ENCODE assay signal across 27 mouse cellular contexts in the genomic region with DNA sequence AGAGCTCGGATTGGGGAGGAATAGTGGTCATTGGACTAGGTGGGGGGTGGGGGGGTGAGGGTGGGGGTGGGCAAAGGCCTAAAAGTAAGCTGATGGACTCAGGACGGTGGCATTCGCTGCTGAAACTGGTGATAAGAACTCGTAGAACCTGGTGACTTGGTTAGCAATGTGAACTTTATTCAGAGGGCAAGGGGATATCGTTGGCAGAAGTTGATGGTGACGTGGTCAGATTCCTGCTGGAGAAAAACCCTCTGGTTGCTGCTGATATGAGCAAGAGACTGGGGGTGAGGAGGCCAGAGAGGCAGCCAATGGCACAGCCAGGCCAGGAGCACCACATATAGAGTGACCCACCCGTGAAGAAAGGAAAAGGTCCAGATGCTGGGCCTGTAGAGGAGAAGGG. TPM values are rescaled to one million over a fixed set of nuclear protein-coding genes. Genes with fewer than 3 reads are reported as not detected.
A peak's percentile ranks its signal among the peaks of the same experiment; 100 is the strongest.
DNase-seq lines count a peak whose midpoint lies in the region; ATAC-seq and TF ChIP-seq lines count a peak whose summit lies in the region.
"Had no signal": no experiment of that assay in that cellular context is flagged by ENCODE, and none has a peak within 500 bp of the region (broad histone marks: within the 10 kb centered on the region; RNA-seq: fewer than 3 reads in every experiment).

No protein-coding gene starts in this region.

- H3K4me2 ChIP-seq in liver, postnatal 0 days (ENCODE audit: low read depth, low read length): no peak overlapping the region
- no peak overlapping the region for H3K4me2 ChIP-seq in intestine, embryonic 15.5 days (replicated peaks)
- H3K4me2 ChIP-seq in intestine, postnatal 0 days (replicated peaks; ENCODE audit: low read depth): no peak overlapping the region
- H3K4me2 ChIP-seq in stomach, postnatal 0 days (replicated peaks; ENCODE audit: low read depth): no peak overlapping the region
- H3K4me2 ChIP-seq: heart, embryonic 12.5 days; heart, embryonic 15.5 days; hindbrain, embryonic 13.5 days had no signal

- H3K36me3 ChIP-seq in liver, adult 2 months (ENCODE audit: control insufficient read depth, insufficient read depth, low read length): no peaks in the 10 kb centered on the region
- no peaks in the 10 kb centered on the region for H3K36me3 ChIP-seq in liver, postnatal 0 days (replicated peaks; ENCODE audit: insufficient read depth, low read length)
- H3K36me3 ChIP-seq in intestine, embryonic 15.5 days: no peaks in the 10 kb centered on the region
- no peaks in the 10 kb centered on the region for H3K36me3 ChIP-seq in intestine, postnatal 0 days (ENCODE audit: control insufficient read depth, insufficient read depth)
- H3K36me3 ChIP-seq in stomach, postnatal 0 days (ENCODE audit: control insufficient read depth, insufficient read depth, low read length): no peaks in the 10 kb centered on the region
- H3K36me3 ChIP-seq: heart, embryonic 12.5 days; heart, embryonic 15.5 days; hindbrain, embryonic 10.5 days; hindbrain, embryonic 13.5 days had no signal

- H3K27me3 ChIP-seq in liver, adult 2 months (ENCODE audit: control insufficient read depth, insufficient read depth, low read length): peaks cover 6% of the 10 kb centered on the region; the same call in 1 of the 2 replicates
- H3K27me3 ChIP-seq in liver, postnatal 0 days (ENCODE audit: insufficient read depth, low read length): peaks cover 18% of the 10 kb centered on the region
- peaks cover 12% of the 10 kb centered on the region for H3K27me3 ChIP-seq in intestine, embryonic 15.5 days (replicated peaks)
- peaks cover 2% of the 10 kb centered on the region; the same call in 1 of the 2 replicates for H3K27me3 ChIP-seq in intestine, postnatal 0 days (replicated peaks; ENCODE audit: control insufficient read depth, insufficient read depth, low read length)
- H3K27me3 ChIP-seq in stomach, postnatal 0 days (ENCODE audit: control insufficient read depth, insufficient read depth, low read length): peaks cover 3% of the 10 kb centered on the region; the same call in 1 of the 2 replicates

- no peak overlapping the region for H3K4me3 ChIP-seq in liver, adult 2 months (ENCODE audit: insufficient read depth, low read depth, low read length)
- no peak overlapping the region for H3K4me3 ChIP-seq in liver, postnatal 0 days (ENCODE audit: low read depth, low read length)
- no peak overlapping the region for H3K4me3 ChIP-seq in intestine, embryonic 15.5 days (replicated peaks)
- no peak overlapping the region for H3K4me3 ChIP-seq in intestine, postnatal 0 days (ENCODE audit: low read depth, low read length)
- no peak overlapping the region for H3K4me3 ChIP-seq in stomach, postnatal 0 days (ENCODE audit: low read depth, low read length)
- H3K4me3 ChIP-seq: heart, embryonic 12.5 days; heart, embryonic 15.5 days; hindbrain, embryonic 10.5 days; hindbrain, embryonic 13.5 days had no signal

- no peak for TF ChIP-seq EP300 in liver, postnatal 0 days (IDR thresholded peaks at IDR 0.05; ENCODE audit: low read depth)
- TF ChIP-seq EP300 in stomach, postnatal 0 days (optimal IDR thresholded peaks at IDR 0.05): no peak

- no peak overlapping the region for H3K27ac ChIP-seq in liver, adult 2 months (replicated peaks; ENCODE audit: insufficient read depth, low read depth, low read length)
- no peak overlapping the region for H3K27ac ChIP-seq in liver, postnatal 0 days (ENCODE audit: low read depth)
- no peak overlapping the region for H3K27ac ChIP-seq in intestine, embryonic 15.5 days
- peak overlapping the region; percentile 82 for H3K27ac ChIP-seq in intestine, postnatal 0 days (ENCODE audit: low read depth, low read length)
- peak overlapping the region; percentile 53 for H3K27ac ChIP-seq in stomach, postnatal 0 days (replicated peaks)
- H3K27ac ChIP-seq: heart, embryonic 15.5 days; hindbrain, embryonic 10.5 days; hindbrain, embryonic 13.5 days had no signal

- no peak for TF ChIP-seq POLR2A in liver, adult 2 months (IDR thresholded peaks at IDR 0.05; ENCODE audit: extremely low read depth, insufficient read depth, low read length)

- no peak for ATAC-seq in liver, postnatal 0 days
- ATAC-seq in intestine, embryonic 15.5 days: peak; percentile 38
- ATAC-seq in intestine, postnatal 0 days: peak; percentile 66
- ATAC-seq in stomach, postnatal 0 days (ENCODE audit: low FRiP score, low TSS enrichment): no peak
- ATAC-seq: activated CD4-positive, CD25-positive, alpha-beta regulatory T cell, adult 4 months; CD4-positive, CD25-positive, alpha-beta regulatory T cell, adult 4 months; forebrain, embryonic 14.5 days; forebrain, postnatal 0 days; hindbrain, embryonic 16.5 days had no signal

- no peak for TF ChIP-seq CTCF in liver, adult 2 months (IDR thresholded peaks at IDR 0.05; ENCODE audit: low read depth, low read length)
- no peak for TF ChIP-seq CTCF in liver, postnatal 0 days (IDR thresholded peaks at IDR 0.05; ENCODE audit: low read depth)
- no peak for TF ChIP-seq CTCF in intestine, postnatal 0 days (IDR thresholded peaks at IDR 0.05; ENCODE audit: low read depth)
- no peak for TF ChIP-seq CTCF in stomach, postnatal 0 days (IDR thresholded peaks at IDR 0.05; ENCODE audit: low read depth)

- 60% methylated on average over 7 of the region's 7 CpGs for WGBS in liver, adult 2 months
- 60% methylated on average over 7 of the region's 7 CpGs for WGBS in liver, postnatal 0 days (ENCODE audit: insufficient replicate concordance)
- 70% methylated on average over 7 of the region's 7 CpGs for WGBS in intestine, embryonic 15.5 days
- WGBS in intestine, postnatal 0 days: 55% methylated on average over 7 of the region's 7 CpGs
- whole genome bisulfite sequencing in stomach, postnatal 0 days: 68% methylated on average over 7 of the region's 7 CpGs

- peak; percentile 88 for DNase-seq in liver, adult 2 months (ENCODE audit: extremely low read depth, low read depth, low spot score)
- DNase-seq in liver, postnatal 0 days: no peak
- DNase-seq in stomach, postnatal 0 days (ENCODE audit: low spot score): no peak
- no peak for DNase-seq in cerebellum, adult 8-10 months
- DNase-seq in spleen, postnatal 36 days (ENCODE audit: low spot score in 2 of 2): no peak
- DNase-seq: adrenal gland, postnatal 10 days; adrenal gland, postnatal 36 days; cerebellum, adult 18-20 months; cerebellum, adult 9-11 months; cerebellum, postnatal 25 days; forebrain, postnatal 0 days; gastrocnemius, postnatal 25 days; heart, adult 18-20 months; heart, postnatal 10 days; heart, postnatal 36 days had no signal

- no peaks in the 10 kb centered on the region for H3K9me3 ChIP-seq in liver, postnatal 0 days (ENCODE audit: low read length)
- H3K9me3 ChIP-seq in intestine, embryonic 15.5 days: no peaks in the 10 kb centered on the region
- no peaks in the 10 kb centered on the region for H3K9me3 ChIP-seq in intestine, postnatal 0 days (ENCODE audit: control insufficient read depth)
- H3K9me3 ChIP-seq in stomach, postnatal 0 days (ENCODE audit: control insufficient read depth, low read length): no peaks in the 10 kb centered on the region
- H3K9me3 ChIP-seq: heart, embryonic 12.5 days; heart, embryonic 15.5 days; hindbrain, embryonic 10.5 days; hindbrain, embryonic 13.5 days had no signal

- H3K4me1 ChIP-seq in liver, adult 2 months (ENCODE audit: control insufficient read depth, insufficient read depth, low read length): peaks cover 27% of the 10 kb centered on the region
- no peaks in the 10 kb centered on the region for H3K4me1 ChIP-seq in liver, postnatal 0 days (ENCODE audit: insufficient read depth)
- peaks cover 8% of the 10 kb centered on the region; the same call in 1 of the 2 replicates for H3K4me1 ChIP-seq in intestine, embryonic 15.5 days (replicated peaks)
- H3K4me1 ChIP-seq in intestine, postnatal 0 days (replicated peaks; ENCODE audit: control insufficient read depth, insufficient read depth, low read length): peaks cover 7% of the 10 kb centered on the region; the same call in 1 of the 2 replicates
- H3K4me1 ChIP-seq in stomach, postnatal 0 days (replicated peaks; ENCODE audit: control insufficient read depth, insufficient read depth): peaks cover 2% of the 10 kb centered on the region; the same call in 1 of the 2 replicates

- no peak overlapping the region for H3K9ac ChIP-seq in liver, adult 2 months (ENCODE audit: low read depth, low read length)
- H3K9ac ChIP-seq in liver, postnatal 0 days (replicated peaks): no peak overlapping the region
- H3K9ac ChIP-seq in intestine, embryonic 15.5 days: no peak overlapping the region
- no peak overlapping the region; the same call in 1 of the 2 replicates for H3K9ac ChIP-seq in intestine, postnatal 0 days (ENCODE audit: low read depth, low read length)
- no peak overlapping the region for H3K9ac ChIP-seq in stomach, postnatal 0 days (ENCODE audit: low read length)
- H3K9ac ChIP-seq: forebrain, postnatal 0 days; heart, embryonic 12.5 days; heart, embryonic 15.5 days; hindbrain, embryonic 13.5 days had no signal

- H3K79me2 ChIP-seq in liver, adult 2 months (ENCODE audit: control insufficient read depth, insufficient read depth, low read length): no peaks in the 10 kb centered on the region

RNA-seq across cellular contexts. Expression of gene Mycl, which starts 14.2 kb away (rescaled TPM):
- total RNA-seq in liver, adult 2 months (2014; rRNA removed): 7.0 and 7.6 TPM in 2 replicates
- polyA plus RNA-seq in liver, adult 2 months (2012; rRNA removed): 3.3 and 3.6 TPM in 2 replicates
- polyA plus RNA-seq in liver, postnatal 0 days (2015; fragmentation: Nextera tagmentation; extraction: Ambion mirVana): 1.2 and 1.5 TPM in 2 replicates
- polyA plus RNA-seq in intestine, embryonic 15.5 days (2015; fragmentation: Nextera tagmentation; extraction: Ambion mirVana): 8.4 and 9.2 TPM in 2 replicates
- polyA plus RNA-seq in intestine, postnatal 0 days (2015; fragmentation: Nextera tagmentation; extraction: Ambion mirVana): 2.5 and 2.9 TPM in 2 replicates
- 14.2 and 17.4 TPM in 2 replicates for polyA plus RNA-seq in stomach, postnatal 0 days (2015; fragmentation: Nextera tagmentation; extraction: Ambion mirVana)
- polyA plus RNA-seq: activated CD4-positive, CD25-positive, alpha-beta regulatory T cell, adult 4 months; CD4-positive, CD25-positive, alpha-beta regulatory T cell, adult 4 months had no signal

RNA-seq across cellular contexts. Expression of gene Mfsd2a, which starts 20.2 kb away (rescaled TPM):
- total RNA-seq in liver, adult 2 months (2014; rRNA removed): 40.6 and 44.0 TPM in 2 replicates
- 32.8 and 62.5 TPM in 2 replicates for polyA plus RNA-seq in liver, adult 2 months (2012; rRNA removed)
- polyA plus RNA-seq in liver, postnatal 0 days (2015; fragmentation: Nextera tagmentation; extraction: Ambion mirVana): not detected in 2 replicates
- polyA plus RNA-seq in intestine, embryonic 15.5 days (2015; fragmentation: Nextera tagmentation; extraction: Ambion mirVana): 2.1 and 2.3 TPM in 2 replicates
- polyA plus RNA-seq in intestine, postnatal 0 days (2015; fragmentation: Nextera tagmentation; extraction: Ambion mirVana): 189 and 247 TPM in 2 replicates
- polyA plus RNA-seq in stomach, postnatal 0 days (2015; fragmentation: Nextera tagmentation; extraction: Ambion mirVana): 6.8 and 7.1 TPM in 2 replicates
- total RNA-seq: common myeloid progenitor, adult 5-6 weeks; gastrocnemius, adult 8-10 months had no signal

RNA-seq across cellular contexts. Expression of gene Trit1, which starts 35.2 kb away (rescaled TPM):
- total RNA-seq in liver, adult 2 months (2014; rRNA removed): 9.2 and 11.2 TPM in 2 replicates
- 3.2 and 4.3 TPM in 2 replicates for polyA plus RNA-seq in liver, adult 2 months (2012; rRNA removed)
- polyA plus RNA-seq in liver, postnatal 0 days (2015; fragmentation: Nextera tagmentation; extraction: Ambion mirVana): 7.1 and 7.5 TPM in 2 replicates
- 15.6 and 16.7 TPM in 2 replicates for polyA plus RNA-seq in intestine, embryonic 15.5 days (2015; fragmentation: Nextera tagmentation; extraction: Ambion mirVana)
- polyA plus RNA-seq in intestine, postnatal 0 days (2015; fragmentation: Nextera tagmentation; extraction: Ambion mirVana): 5.6 and 5.8 TPM in 2 replicates
- polyA plus RNA-seq in stomach, postnatal 0 days (2015; fragmentation: Nextera tagmentation; extraction: Ambion mirVana): 11.6 and 12.0 TPM in 2 replicates

Comparison
In these comparisons a context has a peak if more than half of its experiments do, and no peak if none do; other contexts are left out.
1. H3K27ac ChIP-seq: peak in intestine, postnatal 0 days (single experiment) and stomach, postnatal 0 days (single experiment); none in liver, adult 2 months (single experiment), liver, postnatal 0 days (single experiment) and intestine, embryonic 15.5 days (single experiment).
2. ATAC-seq: peak in intestine, embryonic 15.5 days (single experiment) and intestine, postnatal 0 days (single experiment); none in liver, postnatal 0 days (single experiment) and stomach, postnatal 0 days (single experiment).